Mouse (Mus musculus) lung, postnatal 36 days (tissue): ENCODE measurements around the gene Cmip.

Source experiments
- DNase-seq: peaks from one replicate; pipeline ENCODE4 v3.0.0; 2022; ENCODE audit warnings: mixed read lengths

The Cmip gene

DNA sequence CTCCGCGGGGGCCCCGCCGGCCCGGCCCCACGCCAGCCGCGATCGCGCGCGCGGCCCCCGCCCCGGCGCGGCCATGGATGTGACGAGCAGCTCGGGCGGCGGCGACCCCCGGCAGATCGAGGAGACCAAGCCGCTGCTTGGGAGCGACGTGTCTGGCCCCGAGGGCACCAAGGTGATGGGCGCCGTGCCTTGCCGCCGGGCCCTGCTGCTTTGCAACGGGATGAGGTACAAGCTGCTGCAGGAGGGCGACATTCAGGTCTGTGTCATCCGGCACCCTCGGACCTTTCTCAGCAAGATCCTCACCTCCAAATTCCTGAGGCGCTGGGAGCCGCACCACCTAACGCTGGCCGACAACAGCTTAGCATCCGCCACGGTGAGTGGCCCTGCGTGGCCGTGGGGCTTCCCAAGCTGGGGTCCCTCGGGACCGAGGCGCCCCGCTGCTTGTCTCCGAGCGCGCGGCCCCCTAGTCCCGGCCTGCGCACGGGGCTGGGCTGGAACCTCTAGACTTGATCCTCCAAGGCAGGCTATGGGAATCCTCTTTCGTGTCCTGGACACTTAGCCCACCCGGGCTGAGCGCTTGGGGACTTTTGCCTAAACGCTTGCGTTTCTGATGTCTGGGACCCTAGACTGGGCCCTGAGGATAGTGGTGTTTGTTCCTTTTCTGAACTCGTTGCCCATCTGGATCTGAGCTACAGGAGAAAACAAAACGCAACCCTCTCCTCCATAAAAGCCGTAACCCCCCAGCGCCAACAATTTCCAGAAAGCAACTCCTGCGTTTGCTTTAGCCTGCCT is at the start of gene Cmip:
Gene Cmip (plus strand): TSS at position 36 of the 792 bp plus-strand sequence.
- no peak for DNase-seq

DNA sequence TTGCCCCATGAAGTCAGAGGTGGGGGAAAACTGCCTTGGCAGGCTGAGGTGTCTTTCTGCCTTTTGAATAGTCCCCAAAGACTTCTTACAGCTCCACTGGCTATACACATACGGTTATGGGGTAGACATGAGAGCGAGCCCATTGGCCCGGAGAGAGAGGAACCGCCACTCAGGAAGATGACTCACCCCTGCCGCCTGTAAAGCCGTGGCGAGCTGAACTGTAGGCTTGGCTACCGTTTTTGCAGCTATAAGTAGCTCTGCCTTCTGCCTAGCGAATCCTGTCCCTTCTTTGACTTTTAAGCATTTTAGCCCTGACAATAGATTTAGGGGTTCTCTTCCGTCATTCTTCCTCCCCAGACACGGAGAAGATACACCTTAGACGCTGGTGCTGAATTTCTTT is 47.7 kb upstream of the Cmip start:
- no peak for DNase-seq

DNA sequence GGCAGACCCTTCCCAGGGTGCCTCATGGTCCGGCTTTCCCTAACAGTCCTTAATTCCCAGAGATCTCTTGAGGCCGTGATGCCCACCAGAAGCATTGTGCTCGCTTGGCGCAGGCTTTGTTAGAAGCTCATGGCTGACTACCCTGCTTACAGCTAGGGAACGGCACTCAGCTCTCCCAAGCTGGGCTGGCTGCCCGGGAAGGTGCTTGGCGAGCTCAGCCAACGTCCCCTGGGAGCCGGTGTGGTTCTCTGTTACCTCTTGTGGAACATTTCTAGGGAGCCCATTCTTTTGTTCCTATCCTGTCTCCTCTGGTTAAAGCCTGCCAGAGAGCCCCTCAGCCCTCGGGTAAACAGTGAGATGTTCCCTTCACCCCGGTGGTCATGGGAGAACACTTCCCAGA is 44.8 kb upstream of the Cmip start:
- no peak for DNase-seq

DNA sequence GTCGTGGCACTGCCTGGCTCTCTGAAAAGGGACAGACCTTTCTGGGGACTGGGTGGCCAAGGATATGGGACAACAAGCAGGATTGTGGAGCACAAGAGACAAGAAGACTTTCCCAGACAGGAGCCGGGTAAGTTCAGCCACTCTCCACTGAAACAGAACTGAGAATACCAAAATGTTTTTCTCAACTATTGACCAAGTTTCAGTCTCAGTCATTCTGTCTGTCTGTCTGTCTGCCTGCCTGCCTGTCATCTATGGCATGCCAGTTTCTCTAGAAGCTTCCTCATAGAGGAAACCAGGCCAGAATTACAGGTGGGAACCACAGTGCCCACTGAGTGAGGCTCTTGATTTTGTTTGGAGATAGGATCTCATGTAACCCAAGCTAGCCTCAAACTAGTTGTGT is 39.1 kb upstream of the Cmip start:
- DNase-seq, result no peak

DNA sequence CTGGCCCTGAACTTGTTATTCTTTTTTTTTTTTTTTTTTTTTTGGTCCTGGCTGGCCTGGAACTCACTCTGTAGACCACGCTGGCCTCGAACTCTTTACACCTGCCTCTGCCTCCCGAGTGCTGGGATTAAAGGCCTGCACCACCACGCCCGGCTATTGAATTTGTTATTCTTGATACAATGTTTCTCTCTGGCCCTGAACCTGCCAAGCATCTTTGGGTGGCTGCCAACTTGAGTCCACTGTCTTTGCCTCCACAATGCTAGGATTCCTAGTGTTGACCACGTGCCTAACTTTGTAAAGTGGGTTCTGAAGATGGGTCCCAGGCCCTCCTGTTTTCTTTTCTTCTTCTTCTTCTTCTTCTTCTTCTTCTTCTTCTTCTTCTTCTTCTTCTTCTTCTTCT is 34.5 kb upstream of the Cmip start:
- no peak for DNase-seq

DNA sequence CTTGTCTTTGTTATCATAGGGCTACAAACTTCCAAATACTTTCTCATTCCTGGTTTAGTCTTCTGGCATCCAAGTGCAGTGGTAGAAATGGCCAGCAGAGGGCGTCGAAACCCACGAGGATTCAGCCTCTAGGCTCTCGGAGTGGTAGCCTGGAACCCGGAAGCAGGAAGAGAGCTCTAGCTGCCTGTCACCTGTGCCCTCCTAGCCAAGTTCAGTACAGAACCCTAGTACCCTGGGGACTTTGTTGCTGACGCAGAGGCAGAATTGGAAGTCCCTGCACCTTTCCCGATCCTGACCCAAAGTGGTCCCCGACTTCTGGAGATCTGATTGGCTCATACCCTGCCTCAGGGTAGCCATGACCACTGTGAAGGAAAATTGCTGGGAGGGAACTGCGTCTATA is 32.2 kb upstream of the Cmip start:
- DNase-seq, result peak; percentile 95

DNA sequence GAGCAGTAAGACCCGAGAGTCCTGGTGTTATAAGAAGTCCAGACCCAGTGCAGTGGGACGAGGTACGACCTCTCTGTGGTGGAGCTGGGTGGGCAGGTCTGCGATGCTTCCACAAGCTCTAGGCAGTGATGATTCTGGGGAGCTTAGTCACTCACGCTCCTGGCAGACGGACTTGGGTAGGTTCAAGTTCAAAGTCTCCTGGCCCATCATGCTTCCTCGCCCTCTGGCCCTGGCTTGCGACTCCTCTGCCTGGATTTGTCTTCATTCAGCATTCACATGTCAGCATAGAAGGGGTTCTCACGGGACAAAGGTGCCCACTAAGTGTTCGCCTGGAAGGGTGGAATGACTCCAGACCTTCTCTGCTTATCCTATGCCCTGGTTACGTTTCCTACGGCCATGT is 30.6 kb upstream of the Cmip start:
- DNase-seq, result no peak

DNA sequence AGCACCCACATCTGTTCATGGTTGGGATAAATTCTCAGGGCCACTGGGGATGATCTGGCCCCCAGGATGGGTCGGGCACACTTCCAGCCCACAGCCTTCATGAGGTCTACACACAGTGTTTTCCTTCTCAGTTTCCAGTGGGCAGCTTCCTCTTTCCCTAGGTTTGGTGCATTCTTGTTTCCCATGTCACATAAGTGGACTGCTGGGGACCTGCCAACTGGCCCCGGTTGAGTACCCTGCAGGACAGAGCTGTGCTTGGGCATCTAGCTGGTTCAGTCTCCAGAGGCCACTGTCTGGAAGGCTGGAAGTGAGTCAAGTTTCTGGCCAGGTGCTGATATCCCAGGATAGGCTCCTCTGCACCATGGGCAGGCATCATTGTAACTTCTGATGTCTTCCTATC is 29.5 kb upstream of the Cmip start:
- DNase-seq, result peak; percentile 50

DNA sequence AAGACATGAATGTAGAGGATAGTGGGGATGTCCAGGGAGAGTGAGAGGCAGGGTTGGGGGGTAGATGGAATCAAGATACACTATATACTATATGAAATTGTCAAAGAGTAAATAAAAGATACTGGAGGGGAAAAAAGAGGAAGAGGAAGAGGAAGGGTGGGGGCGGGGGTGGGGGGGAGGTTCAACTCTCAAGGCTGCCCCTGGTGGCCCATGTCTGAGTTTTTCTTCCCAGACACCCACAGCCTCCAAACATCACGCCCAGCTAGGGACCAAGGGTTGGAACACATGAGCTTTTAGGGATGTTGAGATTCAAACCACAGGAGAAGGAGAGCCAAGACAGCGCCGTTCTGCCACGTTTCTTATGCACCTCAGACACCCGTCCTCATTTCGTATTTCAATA is 23.7 kb upstream of the Cmip start:
- no peak for DNase-seq

DNA sequence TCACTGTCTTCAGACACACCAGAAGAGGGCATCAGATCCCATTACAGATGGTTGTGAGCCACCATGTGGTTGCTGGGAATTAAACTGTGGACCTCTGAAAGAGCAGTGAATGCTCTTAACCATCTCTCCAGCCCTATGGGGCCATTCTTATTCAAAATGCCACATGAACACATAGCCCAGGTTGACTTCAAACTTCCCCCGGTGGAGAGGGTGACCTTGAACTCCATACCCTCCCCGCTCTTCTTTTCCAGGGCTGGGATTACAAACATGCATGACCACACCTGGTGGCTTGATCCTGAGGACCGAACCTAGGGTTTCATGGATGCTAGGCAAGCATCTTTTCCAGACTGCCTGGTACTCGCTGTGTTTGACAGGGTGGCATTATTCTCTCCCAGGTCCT is 20.3 kb upstream of the Cmip start:
- DNase-seq, result no peak

DNA sequence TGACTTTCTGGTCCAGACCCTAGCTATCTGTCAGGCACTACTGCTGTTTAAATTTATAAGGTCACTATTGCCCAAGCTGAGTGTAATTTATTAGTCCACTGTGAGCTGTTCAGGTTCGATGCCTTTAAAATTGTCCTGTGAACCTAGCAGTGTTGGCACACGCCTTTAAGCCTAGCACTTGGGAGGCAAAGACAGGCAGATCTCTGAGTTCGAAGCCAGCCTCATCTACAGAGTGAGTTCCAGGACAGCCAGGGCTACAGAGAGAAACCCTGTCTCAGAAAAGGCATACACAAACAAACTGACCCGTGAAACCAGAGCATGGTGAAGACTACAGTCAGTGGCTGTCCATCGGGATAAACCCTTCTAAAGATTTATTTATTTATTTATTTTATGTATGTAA is 16.5 kb upstream of the Cmip start:
- DNase-seq, result no peak

DNA sequence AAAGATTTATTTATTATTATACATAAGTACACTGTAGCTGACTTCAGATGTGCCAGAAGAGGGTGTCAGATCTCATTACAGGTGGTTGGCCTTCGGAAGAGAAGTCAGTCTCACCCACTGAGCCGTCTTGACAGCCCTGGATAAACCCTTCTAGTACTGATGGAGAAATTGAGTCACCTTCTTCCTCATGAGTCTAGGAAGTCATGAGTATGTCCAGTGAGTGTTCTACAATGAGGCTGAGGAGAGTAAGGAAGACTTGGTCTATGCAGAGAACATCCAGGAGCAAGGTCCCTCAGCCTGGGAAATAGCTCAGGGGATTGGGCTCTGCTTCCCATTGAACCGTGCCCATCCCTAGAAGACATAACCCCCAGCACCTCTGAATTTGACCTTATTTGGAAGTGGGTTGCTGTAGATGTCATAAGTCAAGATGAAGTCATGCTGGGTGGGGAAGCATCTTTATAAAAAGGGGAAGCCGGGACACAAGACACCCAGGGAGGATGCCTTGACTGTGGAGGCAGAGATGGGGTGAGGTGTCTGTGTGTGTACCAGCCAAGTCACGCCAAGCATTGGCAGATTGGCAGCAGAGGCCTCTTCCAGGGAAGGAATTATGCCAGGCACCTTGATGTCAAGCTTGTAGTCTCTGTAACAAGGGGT is 15.9 kb upstream of the Cmip start:
- DNase-seq, result peak; percentile 44

DNA sequence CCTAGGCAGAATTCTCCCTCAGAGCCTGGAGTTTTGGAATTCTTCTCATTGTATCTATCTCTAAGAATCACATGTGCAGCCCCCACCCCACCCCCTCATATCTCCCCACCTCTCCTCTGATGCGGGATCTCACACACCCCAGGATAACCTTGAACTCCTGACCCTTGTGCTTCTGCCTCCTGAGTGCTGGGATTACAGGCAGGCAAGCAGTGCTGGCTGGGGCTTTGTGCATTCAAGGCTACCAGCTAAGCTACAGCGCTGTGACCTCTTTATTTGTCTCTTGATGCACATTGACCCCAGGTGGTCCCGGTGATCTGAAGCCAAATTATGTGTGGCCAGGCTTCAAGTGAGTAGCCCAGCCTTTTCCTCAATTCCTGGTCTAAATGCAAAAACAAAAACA is 15.0 kb upstream of the Cmip start:
- DNase-seq, result no peak

DNA sequence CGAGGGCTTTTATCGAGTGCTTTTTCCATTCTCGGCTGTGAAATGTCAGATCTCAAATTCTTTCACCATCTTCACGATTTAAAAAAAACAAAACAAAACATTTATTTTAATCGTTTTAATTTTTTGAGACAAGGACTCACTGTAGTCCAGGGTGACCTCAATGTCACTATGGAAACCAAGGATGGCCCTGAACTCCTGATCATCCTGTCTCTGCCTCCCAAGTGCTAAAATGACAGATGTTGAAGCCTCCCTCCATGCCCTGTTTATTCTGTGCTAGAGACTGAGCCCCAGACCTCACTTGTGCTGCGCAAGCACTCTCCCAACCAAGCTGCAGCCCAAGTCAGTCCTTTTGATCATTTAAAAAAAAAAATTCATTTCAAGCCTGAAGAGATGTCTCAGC is 14.6 kb upstream of the Cmip start:
- DNase-seq, result no peak

DNA sequence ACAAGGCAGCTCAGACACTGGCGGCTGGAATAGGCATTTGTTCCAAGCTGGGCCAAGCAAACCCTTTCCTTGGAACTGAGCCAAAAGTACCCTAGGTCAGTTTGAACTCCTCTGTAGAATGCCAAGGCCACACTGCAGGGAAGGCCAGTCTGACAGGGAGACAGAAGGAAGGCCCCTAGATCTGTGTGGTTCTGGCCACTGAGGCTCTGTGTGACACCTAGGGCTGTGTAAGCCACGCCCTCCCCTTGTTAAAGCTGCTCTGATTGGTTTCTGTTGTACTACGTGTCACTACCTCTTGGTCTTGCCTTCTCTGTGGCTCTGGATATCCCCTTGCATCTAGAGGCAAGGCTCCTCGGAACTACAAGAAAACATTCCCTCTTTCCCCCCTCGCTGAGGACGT is 12.3 kb upstream of the Cmip start:
- peak; percentile 42 for DNase-seq

DNA sequence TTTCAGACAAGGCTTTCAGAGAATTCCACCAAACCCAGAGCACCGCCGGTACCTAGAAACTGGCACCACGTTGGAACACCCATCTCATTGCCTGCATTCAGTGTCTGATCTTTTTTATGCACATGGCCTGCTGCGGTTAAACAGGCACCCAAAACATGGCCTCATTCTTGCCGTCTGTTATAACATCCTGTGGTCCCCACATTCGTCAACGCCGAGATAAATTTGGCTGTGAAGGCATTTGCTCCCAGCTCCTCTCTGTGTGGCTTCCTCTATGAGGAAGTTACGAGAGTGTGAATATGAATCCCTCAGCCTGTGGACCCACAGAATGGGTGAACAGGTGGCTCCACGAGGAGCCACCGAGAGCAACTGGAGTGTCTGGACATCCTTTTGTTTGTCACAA is 8.5 kb upstream of the Cmip start:
- no peak for DNase-seq

DNA sequence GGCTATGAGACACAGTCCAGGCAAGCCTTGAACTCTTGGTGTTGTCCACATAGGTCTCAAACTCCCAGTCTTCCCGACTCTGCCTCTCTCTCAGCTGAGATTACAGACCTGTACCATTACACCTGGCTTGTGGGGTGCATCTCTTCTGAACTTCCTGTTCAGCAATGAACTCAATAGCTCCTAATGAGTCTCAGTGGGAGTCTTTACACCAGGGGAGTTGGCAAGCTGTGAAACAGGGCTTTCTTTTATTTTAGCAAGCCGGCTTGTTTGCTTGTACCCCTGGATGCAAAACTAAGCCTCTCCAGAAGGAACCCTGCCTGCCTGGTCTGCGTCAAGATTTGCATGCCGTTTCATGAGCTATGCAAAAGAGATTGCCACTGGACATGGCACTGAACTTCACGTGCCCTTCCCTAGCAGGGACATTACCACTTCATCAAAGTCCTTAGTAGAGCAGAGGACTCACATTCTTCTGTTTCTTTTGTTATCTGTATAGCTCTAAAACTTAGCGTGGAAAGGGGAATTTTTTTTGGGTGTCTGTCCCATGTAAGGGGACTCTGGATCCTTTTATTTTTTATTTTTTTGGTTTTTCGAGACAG is 5.7 kb upstream of the Cmip start:
- no peak for DNase-seq

DNA sequence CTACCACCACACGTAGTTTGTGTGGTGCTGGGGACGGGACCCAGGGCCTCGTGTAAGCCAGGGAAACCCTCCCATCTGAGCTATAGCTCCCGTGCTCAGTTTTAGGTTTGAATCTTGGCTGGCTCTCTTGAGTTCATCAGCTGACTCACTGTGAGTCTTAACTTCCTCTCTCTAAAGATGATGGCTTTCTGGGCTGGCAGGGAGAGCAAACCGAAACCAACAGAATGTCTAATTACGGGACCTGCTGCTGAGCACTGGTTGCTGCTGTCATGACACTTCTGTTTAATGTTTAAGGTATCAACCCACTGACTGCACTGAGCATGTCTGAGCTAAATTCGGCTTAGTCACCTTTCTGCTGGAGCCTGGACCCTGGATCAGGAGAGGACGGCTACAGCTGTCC is 4.2 kb upstream of the Cmip start:
- DNase-seq, result no peak

DNA sequence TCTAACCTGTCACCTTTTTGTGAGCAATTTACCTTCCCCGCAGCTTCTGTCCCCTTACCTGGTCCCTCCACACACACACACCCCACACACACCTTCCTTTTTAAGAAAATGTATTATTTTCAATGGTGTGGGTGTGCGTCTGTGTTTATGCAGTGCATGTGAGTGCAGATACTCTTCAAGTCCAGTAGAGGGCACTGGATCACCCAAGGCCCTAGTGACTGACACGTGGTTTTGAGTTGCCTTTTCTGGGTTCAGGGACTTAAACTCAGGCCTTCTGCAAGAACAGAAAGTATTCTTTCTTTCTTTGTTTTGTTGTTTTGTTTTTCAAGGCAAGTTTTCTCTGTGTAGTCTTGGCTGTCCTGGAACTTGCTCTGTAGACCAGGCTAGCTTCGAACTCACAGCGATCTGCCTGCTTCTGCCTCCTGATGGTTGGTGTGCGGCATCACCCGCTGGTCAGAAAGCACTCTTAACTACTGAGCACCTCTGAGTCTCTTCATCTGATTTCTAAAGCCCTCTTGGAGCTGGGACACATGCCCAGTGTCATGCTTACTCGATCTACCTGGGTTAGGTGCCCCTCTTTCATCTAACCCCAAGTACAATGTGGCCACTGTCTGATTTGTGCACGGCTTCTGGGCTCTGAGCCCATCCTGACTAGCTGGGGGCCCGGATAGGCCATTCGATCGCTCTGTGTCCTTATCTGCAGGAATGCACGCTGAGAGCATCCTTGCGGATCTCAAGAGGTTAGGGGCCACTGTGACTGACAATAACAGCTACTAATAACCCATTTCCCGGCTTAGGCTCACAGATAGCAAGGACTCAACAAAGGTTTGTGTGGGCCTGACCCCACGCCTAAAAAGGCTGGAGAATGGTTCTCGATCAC is 3.2 kb upstream of the Cmip start:
- no peak for DNase-seq

DNA sequence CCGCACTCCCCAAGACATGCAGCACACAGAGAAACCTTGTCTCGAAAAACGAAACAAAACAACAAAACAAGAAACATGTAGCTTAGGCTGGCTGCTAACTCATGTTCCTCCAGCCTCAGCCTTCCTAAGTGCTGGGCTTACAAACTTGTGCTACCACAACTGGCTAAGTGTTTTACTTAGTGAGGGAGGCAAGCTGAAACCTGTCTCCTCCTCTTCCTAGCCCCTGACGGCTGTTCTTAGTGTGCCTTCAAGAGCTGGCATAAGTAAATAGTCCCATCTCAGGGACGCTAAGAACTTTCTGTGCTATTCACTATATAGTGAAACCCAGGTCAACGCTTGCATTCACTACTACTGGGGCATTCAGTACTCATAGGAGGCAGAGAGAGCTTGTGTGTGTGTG is 2.4 kb upstream of the Cmip start:
- no peak for DNase-seq

DNA sequence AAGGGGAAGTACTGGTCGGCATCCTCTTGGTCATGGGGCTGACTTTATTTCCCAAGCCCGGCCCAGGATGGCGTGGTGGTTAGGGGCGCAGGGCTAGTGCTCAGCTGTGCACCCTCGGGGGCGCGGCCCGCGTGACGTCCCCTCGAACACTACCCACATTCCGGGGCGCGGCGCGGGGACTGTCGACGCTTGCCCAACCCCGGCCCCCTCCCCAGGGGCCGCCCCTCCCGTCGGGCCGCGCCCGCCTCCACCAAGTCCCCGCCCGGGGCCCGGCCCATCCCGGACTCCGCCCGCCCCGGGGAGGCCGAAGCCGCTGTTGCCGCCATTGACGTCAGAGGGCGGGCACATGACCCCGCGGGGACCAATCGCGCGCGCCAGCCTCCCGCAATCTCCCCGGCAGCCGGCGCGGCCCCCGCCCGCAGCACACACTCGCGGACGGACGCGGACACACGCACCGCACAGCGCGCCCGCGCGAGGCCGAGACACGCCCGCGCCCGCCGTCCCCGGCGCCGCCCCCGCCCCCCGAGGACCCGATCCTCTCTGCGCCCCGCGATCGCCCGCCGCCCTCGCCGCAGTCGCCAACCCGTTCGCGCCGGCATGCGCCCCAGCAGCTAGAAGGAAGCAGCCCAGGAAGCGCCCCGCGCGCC is 449 bp upstream of the Cmip start:
- DNase-seq, result peak; percentile 97

DNA sequence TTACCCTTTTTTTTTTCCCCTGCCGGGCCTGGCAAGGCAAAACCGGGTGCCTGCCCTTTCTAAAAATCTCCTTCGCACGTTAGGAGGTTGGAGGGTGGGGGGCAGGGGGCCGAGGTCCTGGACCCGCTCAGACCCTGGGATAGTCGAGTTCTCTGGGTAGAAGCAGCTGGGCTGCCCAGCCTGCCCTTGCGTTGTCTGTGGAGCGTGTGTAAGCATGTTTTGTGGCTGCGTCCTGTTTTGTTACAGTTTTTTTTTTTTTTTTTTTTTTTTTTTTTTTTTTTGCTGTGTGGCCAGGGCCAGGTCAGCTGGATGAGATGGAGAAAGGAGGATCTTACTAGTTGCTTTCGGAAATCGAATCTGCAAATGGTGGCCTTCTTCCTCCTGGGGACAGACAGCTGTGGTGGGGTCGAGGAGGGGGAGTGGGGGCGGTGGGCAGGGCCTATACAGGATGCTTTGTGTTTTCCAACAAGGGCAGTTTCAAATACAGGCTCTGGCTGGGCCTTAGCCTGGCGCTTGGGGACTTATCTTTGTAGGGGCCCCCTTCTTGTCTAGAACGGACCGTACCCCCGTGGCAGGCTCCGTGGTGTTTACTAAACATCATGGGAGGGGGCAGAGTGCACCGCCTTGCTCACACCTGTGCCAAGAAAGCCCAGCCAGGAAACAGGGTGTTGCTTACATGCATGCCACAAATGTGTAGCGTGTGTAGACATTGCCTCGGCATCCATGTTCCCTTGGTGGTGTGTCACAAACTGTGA is 1.1 kb downstream of the Cmip start:
- DNase-seq, result no peak
